Mouse (Mus musculus) gastrocnemius, adult 2 months (tissue): ENCODE results near the gene Sugct. TPM values are rescaled to one million over a fixed set of nuclear protein-coding genes. Genes with fewer than 3 reads are reported as not detected.

ENCODE experiments used
- DNase-seq: peaks from one replicate; pipeline ENCODE4 v3.0.0; 2022
- H3K27ac ChIP-seq: fragments of 200-600 bp; 2 replicates; pipeline ENCODE4 v1.8.1; 2022; ENCODE audit warnings: mild to moderate bottlenecking
- H3K4me3 ChIP-seq: fragments of 200-600 bp; 2 replicates; pipeline ENCODE4 v1.8.1; 2022; ENCODE audit warnings: mild to moderate bottlenecking, moderate library complexity
- CTCF ChIP-seq: fragments of 200-600 bp; IDR thresholded peaks from 2 replicates; pipeline ENCODE4 v1.8.1; 2022; ENCODE audit warnings: antibody characterized with exemption, mild to moderate bottlenecking, moderate library complexity
- intact Hi-C: fragments of 180-260 bp; cut with DNase I; formaldehyde crosslinking; loops from one replicate; pipeline ENCODE4 v1.15.1; 2025
- total RNA-seq, 2 experiments: library from RNA; stranded (reverse); gene quantifications; 2 replicates each; pipeline ENCODE4 v1.2.3; 2021

Gene Sugct
- total RNA-seq, 2 experiments from 2014 or later, result 0.82 to 1.4 TPM

GRCm38 (mm10) chr13:17693816-17694215 is 1.5 kb downstream of the Sugct start:
- no peak for TF ChIP-seq CTCF
- Histone ChIP-seq H3K27ac (peak overlapping the region; percentile 91), H3K4me3 (peak overlapping the region; percentile 88)
- DNase-seq, result no peak
- intact Hi-C loops, result loop anchor here (2.0 to 5.0 kb wide), 3 partner anchors 111 to 298 kb away; partner anchors contain the start of genes Cdk13, Rala and Yae1d1

DNA sequence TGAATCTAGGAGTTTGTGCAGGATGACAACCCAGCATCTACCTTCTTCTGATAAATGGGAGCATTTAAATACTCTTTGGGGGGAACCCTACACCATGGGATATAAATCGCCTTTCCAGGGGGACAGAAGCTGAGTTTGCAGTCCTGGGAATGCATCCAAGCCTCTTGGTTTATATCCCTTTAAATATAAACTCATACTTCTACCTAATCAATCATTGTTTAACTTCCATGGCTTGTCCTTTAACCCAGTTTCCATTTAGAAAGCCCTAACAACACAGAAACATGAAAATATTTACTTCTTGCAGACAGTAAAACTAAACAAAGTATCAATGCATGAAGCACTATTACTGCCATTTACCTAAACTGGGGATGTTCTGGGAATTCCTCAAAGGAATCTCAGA is 3.9 kb downstream of the Sugct start:
- intact Hi-C loops, result loop anchor here (5.0 kb wide), 2 partner anchors 251 to 301 kb away; partner anchors contain the start of genes Rala and Yae1d1
- DNase-seq, result no peak
- no peak for TF ChIP-seq CTCF
- Histone ChIP-seq H3K27ac (no peak overlapping the region), H3K4me3 (no peak overlapping the region)

DNA sequence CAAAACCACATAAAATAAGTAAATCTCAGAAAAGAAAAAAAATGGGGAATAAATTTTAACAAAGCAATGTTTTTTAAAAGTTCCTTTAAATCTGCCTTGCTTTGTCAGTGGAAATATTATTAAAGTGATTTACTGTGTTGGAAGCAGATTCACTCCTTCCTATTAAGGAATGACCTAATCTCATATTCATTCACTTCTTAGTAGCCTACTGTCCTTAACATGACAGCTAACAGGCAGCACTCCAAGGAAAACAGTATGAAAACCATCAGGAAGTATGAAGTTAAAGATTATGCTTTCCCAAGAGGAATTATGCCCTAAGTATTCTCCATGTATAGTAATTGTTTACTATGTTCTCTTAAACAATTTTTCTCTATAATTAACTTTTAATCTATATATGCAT is 4.7 kb downstream of the Sugct start:
- DNase-seq, result no peak
- H3K4me3 ChIP-seq, result no peak overlapping the region
- TF ChIP-seq CTCF, result no peak
- no peak overlapping the region for H3K27ac ChIP-seq
- intact Hi-C loops, result loop anchor here (5.0 kb wide), 2 partner anchors 252 to 302 kb away; partner anchors contain the start of genes Rala and Yae1d1

- Histone ChIP-seq H3K4me3 (no peak overlapping the region), H3K27ac (no peak overlapping the region)
- intact Hi-C loops, result no loop called here
- TF ChIP-seq CTCF, result no peak
- DNase-seq, result no peak
Observed at GRCm38 (mm10) chr13:17689461-17689860, 5.9 kb downstream of the Sugct start.

GRCm38 (mm10) chr13:17671122-17671521 is 24.2 kb downstream of the Sugct start:
- Histone ChIP-seq H3K27ac (no peak overlapping the region), H3K4me3 (no peak overlapping the region)
- intact Hi-C loops, result no loop called here
- no peak for TF ChIP-seq CTCF
- DNase-seq, result no peak

- intact Hi-C loops, result no loop called here
- no peak for TF ChIP-seq CTCF
- Histone ChIP-seq H3K4me3 (no peak overlapping the region), H3K27ac (no peak overlapping the region)
- DNase-seq, result no peak
Observed at GRCm38 (mm10) chr13:17667380-17667779, 28.0 kb downstream of the Sugct start.

- H3K27ac ChIP-seq, result no peak overlapping the region
- intact Hi-C loops, result no loop called here
- H3K4me3 ChIP-seq, result no peak overlapping the region
- DNase-seq, result no peak
- peak; percentile 29 for TF ChIP-seq CTCF
Observed at GRCm38 (mm10) chr13:17642294-17642693, 53.1 kb downstream of the Sugct start.

- intact Hi-C loops, result no loop called here
Observed at GRCm38 (mm10) chr13:17638008-17638407, 57.3 kb downstream of the Sugct start.

GRCm38 (mm10) chr13:17627108-17627507 is 68.2 kb downstream of the Sugct start:
- intact Hi-C loops, result no loop called here
- no peak overlapping the region for H3K4me3 ChIP-seq
- no peak for TF ChIP-seq CTCF
- no peak overlapping the region for H3K27ac ChIP-seq
- no peak for DNase-seq

More at GRCm38 (mm10) chr13:17638008-17638407, 57.3 kb downstream of the Sugct start:
- no peak overlapping the region for H3K4me3 ChIP-seq
- DNase-seq, result no peak
- no peak for TF ChIP-seq CTCF
- H3K27ac ChIP-seq, result no peak overlapping the region

- no peak for TF ChIP-seq CTCF
- no peak for DNase-seq
- Histone ChIP-seq H3K27ac (no peak overlapping the region), H3K4me3 (no peak overlapping the region)
- intact Hi-C loops, result no loop called here
Observed at GRCm38 (mm10) chr13:17624976-17625375, 70.4 kb downstream of the Sugct start.

DNA sequence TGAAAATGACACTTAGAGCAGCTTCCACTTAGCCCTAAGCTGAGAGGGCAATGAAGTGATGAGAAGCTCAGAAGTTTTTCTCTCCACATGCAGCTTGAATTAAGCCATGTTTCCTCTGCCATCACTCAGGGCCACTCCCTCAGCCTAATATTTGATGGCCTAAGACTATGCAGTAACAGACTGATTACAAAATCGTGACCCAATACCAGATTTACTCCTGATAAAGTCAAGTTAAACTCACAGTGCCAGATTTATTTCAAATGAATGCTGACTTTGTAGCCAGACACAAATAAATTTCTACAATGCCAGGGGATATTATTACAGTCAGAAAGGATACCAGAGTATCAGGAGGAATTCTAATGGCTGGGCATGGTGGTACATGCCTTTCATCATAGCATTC is 89.1 kb downstream of the Sugct start:
- no peak for DNase-seq
- H3K4me3 ChIP-seq, result no peak overlapping the region
- TF ChIP-seq CTCF, result no peak
- intact Hi-C loops, result no loop called here
- no peak overlapping the region for H3K27ac ChIP-seq

DNA sequence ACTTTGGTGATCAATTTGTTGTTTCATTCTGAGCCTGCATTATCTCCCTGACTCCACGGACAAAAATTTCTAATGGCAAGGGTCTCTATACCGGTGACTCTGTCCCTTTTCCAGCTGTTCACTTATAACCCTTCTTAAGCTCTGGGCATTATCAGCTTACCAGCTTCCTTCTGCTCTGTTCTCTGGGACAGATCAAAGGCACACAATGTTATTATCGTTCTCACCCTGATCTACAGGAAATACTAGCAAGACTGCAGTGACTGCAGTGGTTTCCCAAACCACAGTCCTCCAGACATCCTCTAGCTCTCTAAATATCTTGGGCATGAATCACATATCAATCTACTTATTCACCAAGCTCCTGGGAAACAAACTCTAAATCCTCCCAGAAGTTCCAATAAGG is 90.7 kb downstream of the Sugct start:
- Histone ChIP-seq H3K27ac (no peak overlapping the region), H3K4me3 (no peak overlapping the region)
- TF ChIP-seq CTCF, result no peak
- no peak for DNase-seq
- intact Hi-C loops, result no loop called here

GRCm38 (mm10) chr13:17603756-17604155 is 91.6 kb downstream of the Sugct start:
- DNase-seq, result no peak
- intact Hi-C loops, result no loop called here
- TF ChIP-seq CTCF, result no peak
- Histone ChIP-seq H3K27ac (no peak overlapping the region), H3K4me3 (no peak overlapping the region)

DNA sequence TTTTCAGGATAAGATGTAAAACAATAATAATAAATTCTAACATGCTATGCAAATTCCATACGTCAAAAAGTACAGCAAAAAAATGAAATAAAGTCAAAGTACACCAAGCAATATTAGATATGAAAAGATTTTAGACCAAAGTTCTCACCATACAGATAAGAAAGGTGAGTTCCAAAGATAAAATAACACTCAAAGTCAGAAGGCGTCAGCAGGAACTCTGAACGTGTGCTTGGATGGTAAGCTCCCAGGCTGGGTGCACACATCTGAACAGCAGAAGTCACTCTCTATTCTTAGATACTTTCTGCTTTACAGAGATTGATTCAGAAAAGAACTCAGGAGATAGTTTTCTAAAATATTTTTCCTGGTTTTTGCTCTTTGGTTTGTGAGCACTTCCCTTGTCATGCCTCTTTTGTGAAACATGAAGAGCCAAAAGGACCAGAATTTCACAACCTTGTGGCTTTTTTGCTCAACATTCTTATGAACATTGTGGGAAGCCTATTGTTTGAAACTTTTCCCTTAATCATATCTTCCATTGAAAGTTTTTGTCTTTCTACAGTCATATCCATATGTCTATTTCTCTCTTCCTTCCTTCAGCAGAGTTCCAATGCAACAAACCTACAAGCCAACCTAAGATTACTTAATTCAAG is 110.0 kb downstream of the Sugct start:
- DNase-seq, result no peak
- Histone ChIP-seq H3K27ac (no peak overlapping the region), H3K4me3 (no peak overlapping the region)
- intact Hi-C loops, result no loop called here
- TF ChIP-seq CTCF, result no peak
